Mouse (Mus musculus) T-helper 2 cell (primary cell): ENCODE measurements at regions not wholly inside any gene's neighbourhood (a gene's known extent, or its start where the extent isn't known, plus 50 kb on each side); places are given as distances from the start of the nearest gene placed in this dataset.

Experiments used
- in situ Hi-C: fragments of 300-600 bp; cut with MboI, MseI; formaldehyde crosslinking; loops from one replicate; pipeline ENCODE4 v1.15.1; 2025; ENCODE audit warnings: high pct_unique_total_duplicates

DNA sequence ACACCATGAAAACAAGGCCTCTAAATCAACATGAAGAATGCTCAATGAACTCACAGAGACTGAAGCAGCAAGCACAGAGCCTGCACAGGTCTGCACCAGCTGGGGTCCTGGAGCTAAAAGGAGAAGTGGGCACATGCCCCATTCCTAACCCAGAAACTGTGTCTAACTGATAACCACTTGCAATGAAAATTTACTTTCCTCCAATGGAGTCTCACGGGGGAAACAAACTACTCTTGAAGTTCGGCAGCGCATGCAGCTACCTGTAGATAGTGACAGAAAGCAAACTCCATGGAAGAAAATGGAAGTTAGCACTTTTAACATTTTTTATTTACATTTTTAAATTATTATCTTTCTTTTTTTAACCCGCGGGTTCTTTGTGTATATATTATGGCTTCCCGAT, 76.8 kb upstream of the Akap6 start:
- in situ Hi-C loops = no loop called here

GRCm38 (mm10) chr12:52623416-52624108, 75.6 kb upstream of the Akap6 start:
- in situ Hi-C loops = no loop called here

DNA sequence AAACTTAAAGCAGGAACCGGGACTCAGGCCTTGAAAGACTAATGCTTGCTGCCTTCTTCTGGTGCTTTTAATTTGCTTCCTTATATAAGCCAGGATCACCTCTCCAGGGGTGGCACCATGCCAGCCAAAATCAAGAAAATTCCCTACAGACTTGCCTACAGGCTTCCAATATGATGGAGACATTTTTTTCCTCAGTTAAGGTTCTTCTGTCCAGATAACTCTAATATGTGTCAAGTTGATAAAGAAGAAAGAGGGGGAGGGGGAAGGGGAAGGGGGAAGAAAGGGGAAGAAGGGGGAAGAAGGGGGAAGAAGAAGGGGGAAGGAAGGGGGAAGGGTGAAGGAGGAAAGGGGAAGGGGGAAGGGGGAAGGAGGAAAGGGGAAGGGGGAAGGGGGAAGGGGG, 74.3 kb upstream of the Akap6 start:
- in situ Hi-C loops = loop anchor here (25.0 kb wide), 2 partner anchors 113 to 1787 kb away; partner anchors contain the start of gene Arhgap5

GRCm38 (mm10) chr12:52628771-52629170, 70.4 kb upstream of the Akap6 start:
- in situ Hi-C loops = loop anchor here (25.0 kb wide), 2 partner anchors 116 to 1784 kb away; partner anchors contain the start of gene Arhgap5

DNA sequence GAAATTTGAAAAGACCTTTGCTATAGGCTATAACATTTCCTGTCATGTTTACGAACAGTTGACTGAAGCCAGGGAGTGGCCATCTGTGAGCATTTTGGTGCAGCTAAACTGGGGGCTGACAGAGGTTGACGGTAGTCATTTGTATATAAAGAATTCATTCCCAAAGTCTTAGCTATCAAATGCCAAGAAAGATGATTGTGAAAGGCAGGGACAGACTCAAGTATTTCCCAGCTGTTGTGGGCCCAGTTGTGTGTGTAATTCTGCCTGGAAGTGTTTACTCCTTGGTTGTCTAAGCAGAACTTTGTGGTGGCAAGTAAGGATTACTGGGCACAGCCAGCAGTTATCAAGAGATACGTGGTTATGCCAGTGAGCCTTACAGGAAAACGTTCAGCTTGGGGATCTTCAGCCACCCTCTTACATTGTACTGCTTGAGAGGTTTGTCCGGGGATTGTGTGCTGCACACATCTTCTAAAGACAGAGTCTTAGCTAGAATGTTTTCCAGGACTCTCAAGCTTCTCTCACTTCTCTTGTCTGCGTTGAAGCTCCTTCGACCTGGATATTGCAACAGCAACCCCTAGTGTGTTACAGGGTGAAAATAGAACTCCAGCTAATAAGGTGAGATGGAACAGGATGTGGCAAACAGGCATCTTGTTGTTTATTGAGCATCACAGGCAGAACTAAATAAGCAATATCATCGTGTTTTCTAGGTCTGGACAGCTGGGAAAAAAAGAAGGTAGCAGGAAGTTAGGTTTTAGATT, 63.9 kb upstream of the Akap6 start:
- in situ Hi-C loops = loop anchor here (10.0 to 25.0 kb wide), 3 partner anchors 123 to 1777 kb away; partner anchors contain the start of gene Arhgap5

GRCm38 (mm10) chr12:52636186-52636881, 62.8 kb upstream of the Akap6 start:
- in situ Hi-C loops = loop anchor here (10.0 to 25.0 kb wide), 3 partner anchors 124 to 1776 kb away; partner anchors contain the start of gene Arhgap5

- in situ Hi-C loops = loop anchor here (10.0 to 25.0 kb wide), 3 partner anchors 125 to 1775 kb away; partner anchors contain the start of gene Arhgap5
Observed at GRCm38 (mm10) chr12:52636920-52637319, 62.3 kb upstream of the Akap6 start.

DNA sequence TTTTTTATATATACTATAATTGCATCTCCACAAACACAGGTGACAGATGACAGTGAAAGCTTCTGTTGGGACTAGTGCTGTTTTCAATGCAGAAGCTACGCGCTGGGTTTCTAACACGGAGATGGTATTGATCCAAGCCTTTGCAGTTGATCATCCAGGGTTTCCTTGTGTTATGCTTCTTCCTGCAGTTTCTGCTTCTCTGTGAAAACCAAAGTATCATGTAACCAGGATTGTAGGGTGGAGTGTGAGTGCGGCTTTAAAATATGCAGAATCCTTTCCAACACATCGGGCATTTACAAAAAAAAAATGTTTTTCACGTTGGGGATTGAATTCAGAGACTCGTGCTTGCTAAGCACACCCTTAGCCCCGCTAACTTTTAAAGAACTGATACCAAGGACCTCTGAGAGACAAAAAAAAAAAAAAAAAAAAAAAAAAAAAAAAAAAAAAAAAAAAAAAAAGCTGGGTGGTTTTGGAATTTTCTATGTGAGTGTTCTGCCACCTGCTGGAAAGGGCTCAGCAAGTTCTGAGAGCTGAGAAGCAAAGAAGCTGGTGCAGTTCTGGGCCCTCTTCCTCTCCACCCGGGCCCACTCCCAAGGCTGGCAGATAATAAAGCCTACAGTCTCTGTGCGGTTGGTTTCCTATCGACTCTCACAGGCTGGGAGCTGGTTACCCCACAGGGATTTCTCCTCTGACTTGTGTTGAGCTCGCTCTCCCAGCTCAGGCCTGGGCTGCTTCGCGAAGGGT, 61.5 kb upstream of the Akap6 start:
- in situ Hi-C loops = loop anchor here (10.0 to 25.0 kb wide), 3 partner anchors 125 to 1775 kb away; partner anchors contain the start of gene Arhgap5

- in situ Hi-C loops = loop anchor here (10.0 to 25.0 kb wide), 3 partner anchors 126 to 1774 kb away; partner anchors contain the start of gene Arhgap5
Observed at GRCm38 (mm10) chr12:52638461-52638860, 60.7 kb upstream of the Akap6 start.

GRCm38 (mm10) chr12:52644059-52644458, 55.1 kb upstream of the Akap6 start:
- in situ Hi-C loops = loop anchor here (25.0 kb wide), 2 partner anchors 132 to 1768 kb away; partner anchors contain the start of gene Arhgap5
